Mouse (Mus musculus) lung, postnatal 0 days (tissue): ENCODE data around the gene Gpatch2l. TPM values are rescaled to one million over a fixed set of nuclear protein-coding genes. Genes with fewer than 3 reads are reported as not detected.
A peak's percentile ranks its signal among the peaks of the same experiment; 100 is the strongest.

ENCODE experiments used
- ATAC-seq: fragments of 200-750 bp; cut with Nextera tagmentation; 2 replicates; pipeline ENCODE4 v1.8.0; 2017; ENCODE audit warnings: moderate library complexity
- DNase-seq: peaks from one replicate; pipeline ENCODE4 v3.0.0-alpha.2; 2016; ENCODE audit warnings: low spot score
- H3K27ac ChIP-seq: fragments of 300-500 bp; sonication (generic); 2 replicates; pipeline ENCODE4 v1.5.1; 2014; ENCODE audit warnings: antibody characterized with exemption, mild to moderate bottlenecking, low read length, mixed read lengths
- H3K27me3 ChIP-seq: fragments of 300-500 bp; sonication (generic); replicated peaks from 2 replicates; pipeline ENCODE4 v1.6.1; 2014; ENCODE audit warnings: low read length, mixed read lengths; ENCODE audit not compliant: insufficient read depth
- H3K36me3 ChIP-seq: fragments of 300-500 bp; sonication (generic); 2 replicates; pipeline ENCODE4 v1.6.1; 2014; ENCODE audit warnings: low read length, mixed read lengths; ENCODE audit not compliant: insufficient read depth
- H3K4me1 ChIP-seq: fragments of 300-500 bp; sonication (generic); 2 replicates; pipeline ENCODE4 v1.6.1; 2014; ENCODE audit warnings: antibody characterized with exemption, low read depth, low read length, mixed read lengths; ENCODE audit not compliant: insufficient read depth
- H3K4me2 ChIP-seq: fragments of 300-500 bp; sonication (generic); replicated peaks from 2 replicates; pipeline ENCODE4 v1.6.1; 2014; ENCODE audit warnings: low read depth, mild to moderate bottlenecking, low read length, moderate library complexity, mixed read lengths
- H3K4me3 ChIP-seq: fragments of 300-500 bp; sonication (generic); 2 replicates; pipeline ENCODE4 v1.5.1; 2014; ENCODE audit warnings: low read depth, low read length
- H3K9ac ChIP-seq: fragments of 300-500 bp; sonication (generic); replicated peaks from 2 replicates; pipeline ENCODE4 v1.6.1; 2014; ENCODE audit warnings: low read depth, mild to moderate bottlenecking
- H3K9me3 ChIP-seq: fragments of 300-500 bp; sonication (generic); 2 replicates; pipeline ENCODE4 v1.6.1; 2016; ENCODE audit warnings: low read length, mixed read lengths
- CTCF ChIP-seq: IDR thresholded peaks from 2 replicates; pipeline ENCODE4 v1.5.1; 2016; ENCODE audit warnings: antibody characterized with exemption, mild to moderate bottlenecking
- EP300 ChIP-seq: IDR thresholded peaks from 2 replicates; pipeline ENCODE4 v1.6.1; 2016; ENCODE audit warnings: antibody characterized with exemption, mild to moderate bottlenecking, control low read depth
- WGBS: fragments of 180-500 bp; shearing (Covaris S2); extraction: QIAGEN DNeasy Blood & Tissue Kit; methylation state at CpG from one replicate; pipeline ENCODE4 v1.1.7; 2014; 5-methylcytosine and 5-hydroxymethylcytosine counted together
- polyA plus RNA-seq: library from polyadenylated mRNA; unstranded; fragments of >200 nt; fragmentation: Nextera tagmentation; extraction: Ambion mirVana; gene quantifications from 2 replicates; pipeline ENCODE4 v1.2.1, GENCODE M21; 2015

Gpatch2l gene
- polyA plus RNA-seq, 1 experiment from 2014 or later: 10.0 TPM

GRCm38 (mm10) chr12:86274246-86274645, 32.6 kb downstream of the Gpatch2l start:
- no peaks in the 10 kb centered on the region for H3K9me3 ChIP-seq
- ATAC-seq (no peak), DNase-seq (no peak)
- H3K4me3 ChIP-seq: no peak overlapping the region
- TF ChIP-seq CTCF (no peak), EP300 (no peak)
- H3K36me3 ChIP-seq: peaks cover 19% of the 10 kb centered on the region; the same call in 1 of the 2 replicates
- H3K4me1 ChIP-seq: no peaks in the 10 kb centered on the region
- no peak overlapping the region for H3K9ac ChIP-seq
- 61% methylated on average over 2 of the region's 2 CpGs for WGBS
- H3K27ac ChIP-seq: no peak overlapping the region
- no peaks in the 10 kb centered on the region for H3K27me3 ChIP-seq
- no peak overlapping the region for H3K4me2 ChIP-seq

GRCm38 (mm10) chr12:86275731-86276130, 34.1 kb downstream of the Gpatch2l start:
- H3K27me3 ChIP-seq: no peaks in the 10 kb centered on the region
- WGBS: 71% methylated on average over 3 of the region's 3 CpGs
- DNase-seq (no peak), ATAC-seq (no peak)
- no peak overlapping the region for H3K27ac ChIP-seq
- no peak overlapping the region for H3K9ac ChIP-seq
- no peaks in the 10 kb centered on the region for H3K4me1 ChIP-seq
- H3K9me3 ChIP-seq: no peaks in the 10 kb centered on the region
- peaks cover 21% of the 10 kb centered on the region; the same call in 1 of the 2 replicates for H3K36me3 ChIP-seq
- TF ChIP-seq EP300 (no peak), CTCF (no peak)
- no peak overlapping the region for H3K4me2 ChIP-seq
- no peak overlapping the region for H3K4me3 ChIP-seq

GRCm38 (mm10) chr12:86276463-86276862, 34.8 kb downstream of the Gpatch2l start:
- no peak overlapping the region for H3K9ac ChIP-seq
- 0 out of 2 replicates have a peak, but pooled peaks cover 13% of the 10 kb centered on the region for H3K36me3 ChIP-seq
- TF ChIP-seq EP300 (no peak), CTCF (no peak)
- H3K9me3 ChIP-seq: no peaks in the 10 kb centered on the region
- no peak overlapping the region for H3K27ac ChIP-seq
- no peaks in the 10 kb centered on the region for H3K27me3 ChIP-seq
- WGBS: 61% methylated on average over 2 of the region's 2 CpGs
- no peak overlapping the region for H3K4me2 ChIP-seq
- DNase-seq: no peak
- H3K4me1 ChIP-seq: no peaks in the 10 kb centered on the region
- no peak overlapping the region for H3K4me3 ChIP-seq
- ATAC-seq: no peak

GRCm38 (mm10) chr12:86276895-86277294, 35.2 kb downstream of the Gpatch2l start:
- Histone ChIP-seq H3K4me3 (no peak overlapping the region), H3K27ac (no peak overlapping the region), H3K36me3 (0 out of 2 replicates have a peak, but pooled peaks cover 13% of the 10 kb centered on the region), H3K9ac (no peak overlapping the region), H3K9me3 (no peaks in the 10 kb centered on the region), H3K4me2 (no peak overlapping the region), H3K27me3 (no peaks in the 10 kb centered on the region), H3K4me1 (no peaks in the 10 kb centered on the region)
- TF ChIP-seq CTCF: no peak
- no peak for TF ChIP-seq EP300
- WGBS: 63% methylated on average over 5 of the region's 5 CpGs
- ATAC-seq: no peak
- DNase-seq: no peak

DNA sequence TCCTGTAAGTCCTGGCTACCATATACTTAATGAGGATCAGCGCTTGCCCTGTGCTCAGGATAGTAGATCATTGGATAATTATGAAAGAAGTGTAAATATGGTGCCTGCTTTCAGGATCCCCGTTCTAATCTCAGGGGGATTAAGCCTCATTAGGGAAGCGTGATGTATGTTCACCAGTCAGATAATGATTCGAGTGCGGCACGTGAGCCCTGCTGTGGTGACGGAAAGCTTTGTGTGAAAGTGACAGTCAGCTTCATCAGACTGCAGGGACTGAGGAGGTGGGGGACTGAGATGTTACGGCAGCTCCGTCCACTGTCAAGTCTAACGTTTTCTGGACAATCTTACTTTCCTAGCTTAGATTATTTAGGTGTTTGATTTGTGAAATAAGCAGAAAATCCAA, 38.3 kb downstream of the Gpatch2l start:
- Histone ChIP-seq H3K4me3 (no peak overlapping the region), H3K4me1 (no peaks in the 10 kb centered on the region), H3K27ac (no peak overlapping the region), H3K36me3 (peaks cover 16% of the 10 kb centered on the region), H3K27me3 (no peaks in the 10 kb centered on the region), H3K4me2 (no peak overlapping the region), H3K9ac (no peak overlapping the region), H3K9me3 (no peaks in the 10 kb centered on the region)
- TF ChIP-seq EP300 (no peak), CTCF (no peak)
- DNase-seq (no peak), ATAC-seq (no peak)
- WGBS: 68% methylated on average over 10 of the region's 10 CpGs

- Histone ChIP-seq H3K9me3 (no peaks in the 10 kb centered on the region), H3K27ac (no peak overlapping the region), H3K4me3 (no peak overlapping the region), H3K9ac (no peak overlapping the region), H3K4me1 (no peaks in the 10 kb centered on the region), H3K4me2 (no peak overlapping the region), H3K27me3 (no peaks in the 10 kb centered on the region), H3K36me3 (peaks cover 18% of the 10 kb centered on the region)
- WGBS: 100% methylated on average over 2 of the region's 2 CpGs
- ATAC-seq (no peak), DNase-seq (no peak)
- TF ChIP-seq EP300: no peak
- TF ChIP-seq CTCF: no peak
These were observed 44.0 kb downstream of the Gpatch2l start for GRCm38 (mm10) chr12:86285704-86286103.

GRCm38 (mm10) chr12:86297450-86297849, 55.8 kb downstream of the Gpatch2l start:
- H3K9ac ChIP-seq: no peak overlapping the region
- whole genome bisulfite sequencing: 69% methylated on average over 10 of the region's 10 CpGs
- H3K36me3 ChIP-seq: no peaks in the 10 kb centered on the region
- H3K9me3 ChIP-seq: no peaks in the 10 kb centered on the region
- no peak overlapping the region for H3K4me3 ChIP-seq
- H3K4me2 ChIP-seq: no peak overlapping the region
- peak; percentile 31; the same call in 1 of the 2 replicates for TF ChIP-seq CTCF
- no peak for TF ChIP-seq EP300
- ATAC-seq (no peak), DNase-seq (no peak)
- no peak overlapping the region for H3K27ac ChIP-seq
- H3K4me1 ChIP-seq: no peaks in the 10 kb centered on the region
- no peaks in the 10 kb centered on the region for H3K27me3 ChIP-seq
